Mouse (Mus musculus) liver, embryonic 15.5 days (tissue): Measurements from ENCODE around the gene Hat1. TPM values are rescaled to one million over a fixed set of nuclear protein-coding genes. Genes with fewer than 3 reads are reported as not detected.

ENCODE experiments used
- ATAC-seq: fragments of 200-750 bp; cut with Nextera tagmentation; 2 replicates; pipeline ENCODE4 v1.8.0; 2017; ENCODE audit warnings: moderate number of reproducible peaks, mild to moderate bottlenecking, moderate library complexity; ENCODE audit not compliant: insufficient read depth
- H3K27ac ChIP-seq: fragments of 300-500 bp; sonication (generic); replicated peaks from 2 replicates; pipeline ENCODE4 v1.5.1; 2015; ENCODE audit warnings: mild to moderate bottlenecking, inconsistent platforms
- H3K27me3 ChIP-seq: fragments of 300-500 bp; sonication (generic); 2 replicates; pipeline ENCODE4 v1.6.1; 2015; ENCODE audit warnings: mild to moderate bottlenecking, inconsistent platforms
- H3K36me3 ChIP-seq: fragments of 300-500 bp; sonication (generic); replicated peaks from 2 replicates; pipeline ENCODE4 v1.6.1; 2015; ENCODE audit warnings: moderate library complexity, mild to moderate bottlenecking, inconsistent platforms
- H3K4me1 ChIP-seq: fragments of 300-500 bp; sonication (generic); replicated peaks from 2 replicates; pipeline ENCODE4 v1.6.1; 2015; ENCODE audit warnings: inconsistent platforms
- H3K4me2 ChIP-seq: fragments of 300-500 bp; sonication (generic); 2 replicates; pipeline ENCODE4 v1.6.1; 2015; ENCODE audit warnings: moderate library complexity, mild to moderate bottlenecking, inconsistent platforms
- H3K4me3 ChIP-seq: fragments of 300-500 bp; sonication (generic); replicated peaks from 2 replicates; pipeline ENCODE4 v1.5.1; 2015; ENCODE audit warnings: mild to moderate bottlenecking, inconsistent platforms
- H3K9ac ChIP-seq: fragments of 300-500 bp; sonication (generic); 2 replicates; pipeline ENCODE4 v1.6.1; 2015; ENCODE audit warnings: moderate library complexity, mild to moderate bottlenecking, inconsistent platforms
- H3K9me3 ChIP-seq: fragments of 300-500 bp; sonication (generic); replicated peaks from 2 replicates; pipeline ENCODE4 v1.6.1; 2016; ENCODE audit warnings: inconsistent platforms
- WGBS: fragments of 180-500 bp; shearing (Covaris S2); methylation state at CpG from one replicate; pipeline ENCODE4 v1.1.7; 2015; ENCODE audit warnings: mixed read lengths; ENCODE audit not compliant: insufficient replicate concordance; 5-methylcytosine and 5-hydroxymethylcytosine counted together
- polyA plus RNA-seq: library from polyadenylated mRNA; unstranded; fragments of >200 nt; fragmentation: Nextera tagmentation; extraction: Ambion mirVana; gene quantifications from 2 replicates; pipeline ENCODE4 v1.2.1, GENCODE M21; 2015

The Hat1 gene
- polyA plus RNA-seq, 1 experiment from 2014 or later: 107 TPM

DNA sequence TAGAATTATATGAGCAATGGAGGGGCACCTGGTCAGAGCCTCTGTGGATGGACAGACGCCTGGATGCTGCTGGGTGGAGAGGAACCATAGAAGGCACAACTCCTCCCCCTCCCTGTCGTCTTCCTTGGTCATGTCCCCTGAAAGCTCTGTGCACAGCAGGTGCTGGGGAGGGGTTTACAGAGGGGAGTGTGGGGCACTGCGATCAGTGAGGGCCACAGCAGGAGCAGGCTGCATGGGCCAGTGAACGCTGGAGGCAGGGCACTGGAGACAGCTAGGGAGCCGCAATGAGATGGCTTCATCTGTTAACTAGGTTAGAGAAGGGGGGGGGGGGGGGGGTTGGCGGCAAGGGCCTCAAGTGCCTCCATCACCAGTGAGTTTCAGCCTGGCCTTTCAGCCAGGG lies 77.3 kb downstream of the Hat1 start:
- Histone ChIP-seq H3K36me3 (no peaks in the 10 kb centered on the region), H3K9me3 (no peaks in the 10 kb centered on the region), H3K4me1 (peaks cover 77% of the 10 kb centered on the region), H3K27me3 (no peaks in the 10 kb centered on the region), H3K27ac (no peak overlapping the region), H3K4me2 (no peak overlapping the region), H3K9ac (no peak overlapping the region), H3K4me3 (no peak overlapping the region)
- no peak for ATAC-seq
- 46% methylated on average over 5 of the region's 6 CpGs for WGBS

DNA sequence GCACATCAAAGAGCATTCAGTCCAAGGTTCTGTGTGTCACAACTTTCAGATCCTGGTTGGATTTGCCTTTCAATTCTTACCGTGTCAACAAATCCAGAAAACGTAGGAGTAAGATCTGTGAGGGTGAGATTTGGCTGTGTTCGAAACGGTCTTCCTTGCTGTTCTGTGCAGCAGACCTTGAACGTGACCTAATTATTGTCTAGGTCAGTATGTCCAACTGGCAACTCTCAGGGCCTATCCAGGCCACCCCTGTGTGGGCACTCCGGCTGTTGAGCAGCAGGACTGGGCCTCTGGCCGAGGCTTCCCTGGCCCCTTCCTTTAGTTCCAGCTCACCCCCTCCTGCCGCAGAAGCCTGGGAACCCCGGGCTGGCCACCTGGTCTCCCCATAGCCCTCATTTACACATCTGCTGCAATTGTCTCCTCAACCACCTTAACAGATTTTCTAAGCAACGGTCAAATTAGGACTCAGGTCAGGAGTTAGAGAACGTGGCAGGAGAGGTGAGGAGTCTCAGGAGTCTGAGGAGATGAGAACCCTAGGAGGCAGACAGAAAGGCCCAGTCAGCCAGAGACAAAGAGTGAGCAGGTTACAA lies 78.2 kb downstream of the Hat1 start:
- no peak overlapping the region for H3K4me3 ChIP-seq
- H3K9me3 ChIP-seq: no peaks in the 10 kb centered on the region
- 70% methylated on average over 11 of the region's 11 CpGs for WGBS
- no peaks in the 10 kb centered on the region for H3K36me3 ChIP-seq
- no peak for ATAC-seq
- peak overlapping the region; percentile 1; the same call in 1 of the 2 replicates for H3K27ac ChIP-seq
- H3K9ac ChIP-seq: no peak overlapping the region
- H3K27me3 ChIP-seq: no peaks in the 10 kb centered on the region
- no peak overlapping the region for H3K4me2 ChIP-seq
- H3K4me1 ChIP-seq: peaks cover 76% of the 10 kb centered on the region

DNA sequence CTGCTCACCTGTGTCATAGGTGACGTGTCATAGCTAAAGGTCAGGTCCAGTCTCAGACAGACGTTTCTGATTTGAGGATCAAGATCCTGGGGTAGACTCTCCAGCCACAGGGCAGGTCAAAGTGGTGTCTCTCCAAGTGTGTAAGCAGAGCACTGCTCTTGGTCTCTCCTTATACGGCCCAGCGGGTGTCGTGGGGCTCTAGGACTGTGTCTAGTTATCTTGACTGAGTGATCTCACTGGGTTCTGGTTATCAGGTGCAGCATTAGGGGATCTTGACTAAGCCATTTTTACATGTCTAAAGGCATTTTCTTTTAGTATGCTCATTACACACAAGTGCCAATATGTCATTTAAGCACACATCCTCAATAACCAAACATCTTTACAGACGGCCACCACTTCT lies 82.3 kb downstream of the Hat1 start:
- peaks cover 51% of the 10 kb centered on the region for H3K4me1 ChIP-seq
- H3K27ac ChIP-seq: no peak overlapping the region
- H3K4me2 ChIP-seq: no peak overlapping the region
- no peak overlapping the region for H3K4me3 ChIP-seq
- ATAC-seq: peak; percentile 72; the same call in 1 of the 2 replicates
- no peak overlapping the region for H3K9ac ChIP-seq
- H3K36me3 ChIP-seq: no peaks in the 10 kb centered on the region
- H3K9me3 ChIP-seq: no peaks in the 10 kb centered on the region
- 50% methylated on average over 6 of the region's 6 CpGs for WGBS
- H3K27me3 ChIP-seq: no peaks in the 10 kb centered on the region

DNA sequence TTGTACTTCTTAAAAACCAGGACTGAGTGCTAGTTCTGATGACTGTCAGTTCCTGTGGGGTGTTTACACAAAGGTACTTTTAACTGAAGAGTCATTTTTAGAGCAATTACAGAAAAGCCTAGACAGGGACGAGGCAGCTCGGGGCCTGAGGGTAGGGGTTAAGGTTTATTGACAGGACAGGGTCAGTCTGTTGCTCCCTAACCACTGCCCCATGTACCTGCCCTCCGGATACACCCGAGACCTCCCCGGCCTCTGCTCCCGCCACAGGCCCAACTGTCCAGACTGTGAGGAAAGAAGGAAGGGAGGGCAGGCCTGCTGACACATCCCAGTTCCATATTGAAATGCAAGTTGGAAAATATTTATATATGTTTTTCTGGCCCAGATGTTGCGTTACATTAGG lies 85.1 kb downstream of the Hat1 start:
- Histone ChIP-seq H3K36me3 (no peaks in the 10 kb centered on the region; the same call in 1 of the 2 replicates), H3K4me2 (no peak overlapping the region), H3K9ac (no peak overlapping the region), H3K27ac (no peak overlapping the region), H3K4me1 (peaks cover 35% of the 10 kb centered on the region), H3K9me3 (no peaks in the 10 kb centered on the region), H3K4me3 (no peak overlapping the region), H3K27me3 (no peaks in the 10 kb centered on the region)
- ATAC-seq: no peak
- 73% methylated on average over 7 of the region's 7 CpGs for WGBS

DNA sequence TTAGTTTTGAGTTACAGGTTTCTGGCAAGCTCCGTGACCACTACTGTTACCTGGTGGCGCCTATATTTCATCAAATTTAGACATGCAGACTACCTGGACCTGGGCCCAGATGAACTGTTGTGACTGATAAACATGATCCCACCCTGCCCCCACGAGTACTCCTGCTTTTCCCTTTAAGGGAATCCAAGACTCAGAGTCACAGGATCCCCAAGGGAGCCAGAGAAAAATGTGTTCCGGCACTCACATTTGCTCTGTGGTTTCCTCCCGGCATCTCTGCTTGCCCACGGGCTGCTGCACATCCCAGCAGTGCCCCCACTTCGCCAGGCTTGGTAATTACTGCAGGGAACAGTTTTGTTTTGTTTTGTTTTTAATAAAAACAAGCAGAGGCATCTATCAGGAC lies 85.6 kb downstream of the Hat1 start:
- no peak overlapping the region for H3K27ac ChIP-seq
- H3K4me3 ChIP-seq: no peak overlapping the region
- no peak overlapping the region for H3K9ac ChIP-seq
- 62% methylated on average over 7 of the region's 7 CpGs for WGBS
- no peaks in the 10 kb centered on the region; the same call in 1 of the 2 replicates for H3K36me3 ChIP-seq
- H3K9me3 ChIP-seq: no peaks in the 10 kb centered on the region
- ATAC-seq: no peak
- H3K27me3 ChIP-seq: no peaks in the 10 kb centered on the region
- peaks cover 35% of the 10 kb centered on the region for H3K4me1 ChIP-seq
- H3K4me2 ChIP-seq: no peak overlapping the region

DNA sequence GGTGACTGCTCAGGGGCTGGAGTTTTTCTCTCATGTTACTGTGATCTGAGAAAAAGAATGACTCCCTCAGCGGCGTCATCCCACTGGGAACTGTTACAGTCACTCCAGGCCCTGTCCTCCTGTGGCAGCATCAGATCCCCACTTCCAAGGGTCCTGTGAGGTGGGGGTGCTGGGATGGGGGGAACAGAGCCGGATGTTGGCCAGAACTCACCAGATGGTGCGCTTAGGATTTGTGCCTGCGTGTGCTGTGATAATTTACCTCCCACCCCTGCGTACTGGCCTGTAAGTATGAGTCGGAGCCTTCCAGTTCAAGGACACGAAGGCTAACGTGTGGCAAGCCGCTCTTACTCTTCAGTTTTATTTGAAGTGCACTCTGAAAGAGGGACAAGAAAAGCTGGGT lies 86.6 kb downstream of the Hat1 start:
- Histone ChIP-seq H3K4me2 (no peak overlapping the region), H3K27ac (no peak overlapping the region), H3K27me3 (no peaks in the 10 kb centered on the region), H3K4me1 (peaks cover 28% of the 10 kb centered on the region), H3K36me3 (no peaks in the 10 kb centered on the region; the same call in 1 of the 2 replicates), H3K4me3 (no peak overlapping the region), H3K9ac (no peak overlapping the region), H3K9me3 (no peaks in the 10 kb centered on the region)
- WGBS: 77% methylated on average over 10 of the region's 10 CpGs
- no peak for ATAC-seq

DNA sequence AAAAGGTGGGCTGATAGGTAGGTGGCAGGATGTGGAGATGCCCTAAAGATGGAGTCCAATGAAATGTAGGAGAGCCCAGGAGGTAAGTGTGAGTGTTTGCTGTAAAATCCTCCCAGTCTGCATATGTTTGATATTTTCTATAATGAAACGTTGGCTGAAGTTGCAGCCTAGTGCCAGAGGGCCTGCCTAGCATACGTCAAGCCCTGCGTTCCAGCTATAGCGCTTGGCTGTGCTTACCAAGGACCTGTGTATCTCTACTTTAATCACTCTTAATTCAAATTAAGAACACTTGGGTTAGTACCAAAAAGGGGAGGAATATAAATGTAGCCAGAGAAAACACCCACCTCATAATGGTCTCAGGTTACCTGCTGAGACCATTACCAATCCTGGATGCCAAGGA lies 87.0 kb downstream of the Hat1 start:
- Histone ChIP-seq H3K27me3 (no peaks in the 10 kb centered on the region), H3K4me3 (no peak overlapping the region)

DNA sequence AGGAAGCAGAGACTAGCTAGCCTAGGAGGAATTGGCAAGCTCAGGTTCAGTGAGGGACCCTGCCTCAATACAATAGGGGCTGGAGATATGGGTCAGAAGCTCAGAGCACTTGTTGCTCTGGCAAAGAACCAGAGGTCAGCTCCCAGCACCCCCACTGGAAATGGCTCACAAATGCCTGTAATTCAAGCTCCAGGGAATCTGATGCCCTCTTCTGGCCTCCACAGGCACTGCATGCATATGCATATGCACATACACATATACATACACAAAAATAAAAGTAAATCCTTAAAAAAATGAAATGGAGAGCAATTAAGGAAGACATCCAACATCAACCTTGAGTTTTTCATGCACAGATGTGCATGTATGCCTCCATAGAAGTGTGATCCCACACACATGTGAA lies 89.0 kb downstream of the Hat1 start:
- ATAC-seq: no peak
- no peak overlapping the region for H3K4me2 ChIP-seq
- H3K27me3 ChIP-seq: no peaks in the 10 kb centered on the region
- H3K4me3 ChIP-seq: no peak overlapping the region
- H3K4me1 ChIP-seq: peaks cover 17% of the 10 kb centered on the region
- no peaks in the 10 kb centered on the region for H3K9me3 ChIP-seq
- no peaks in the 10 kb centered on the region; the same call in 1 of the 2 replicates for H3K36me3 ChIP-seq
- H3K27ac ChIP-seq: no peak overlapping the region
- H3K9ac ChIP-seq: no peak overlapping the region

More for the DNA sequence above, 87.0 kb downstream of the Hat1 start:
- peaks cover 23% of the 10 kb centered on the region for H3K4me1 ChIP-seq
- WGBS: 89% methylated on average over 4 of the region's 4 CpGs
- no peak overlapping the region for H3K27ac ChIP-seq
- H3K4me2 ChIP-seq: no peak overlapping the region
- ATAC-seq: no peak
- no peaks in the 10 kb centered on the region for H3K9me3 ChIP-seq
- H3K9ac ChIP-seq: no peak overlapping the region
- H3K36me3 ChIP-seq: no peaks in the 10 kb centered on the region; the same call in 1 of the 2 replicates

DNA sequence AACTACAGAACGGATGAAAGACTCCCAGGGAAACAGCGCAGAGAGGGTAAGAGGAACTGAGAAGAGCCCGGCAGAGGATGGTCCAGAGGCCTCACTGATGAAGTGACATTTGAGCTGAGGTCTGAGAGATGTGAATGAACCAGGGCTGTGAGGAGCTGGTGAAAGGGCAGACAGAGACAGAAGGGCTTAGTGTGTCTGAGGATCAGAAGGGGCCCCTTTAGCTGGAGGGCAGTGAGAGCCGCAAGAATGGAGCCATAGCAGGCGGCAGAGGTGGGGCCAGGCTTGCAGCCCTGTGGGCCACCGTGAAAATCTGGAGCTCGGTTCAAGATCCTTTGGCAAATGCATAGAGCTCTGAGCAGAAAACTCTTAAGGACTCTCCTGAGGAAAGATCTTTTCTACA lies 91.2 kb downstream of the Hat1 start:
- 65% methylated on average over 7 of the region's 7 CpGs for WGBS
- H3K27me3 ChIP-seq: no peaks in the 10 kb centered on the region
- H3K4me1 ChIP-seq: peaks cover 5% of the 10 kb centered on the region; the same call in 1 of the 2 replicates
- ATAC-seq: no peak
- no peak overlapping the region for H3K4me3 ChIP-seq
- no peaks in the 10 kb centered on the region; the same call in 1 of the 2 replicates for H3K36me3 ChIP-seq
- no peak overlapping the region for H3K4me2 ChIP-seq
- H3K9me3 ChIP-seq: no peaks in the 10 kb centered on the region
- no peak overlapping the region for H3K27ac ChIP-seq
- no peak overlapping the region for H3K9ac ChIP-seq

DNA sequence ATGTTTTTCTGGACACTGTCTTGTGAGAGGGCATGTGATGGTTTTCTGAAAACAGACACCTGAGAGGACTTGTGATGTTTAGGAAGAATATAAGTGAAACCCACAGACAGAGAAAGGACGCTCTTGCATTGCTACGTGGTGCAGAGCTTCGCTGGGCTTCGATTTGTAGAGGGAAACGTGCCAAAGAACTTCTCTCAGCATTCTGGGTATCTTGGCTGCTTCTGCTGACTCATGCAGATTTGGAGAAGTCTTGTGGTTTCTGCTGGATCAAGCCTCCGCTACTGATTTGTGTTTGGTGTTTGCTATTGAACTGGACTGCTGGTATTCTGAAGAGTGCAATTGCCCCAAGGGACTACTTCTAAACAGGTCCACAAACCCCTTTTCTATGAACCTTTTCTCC lies 93.1 kb downstream of the Hat1 start:
- Histone ChIP-seq H3K27ac (no peak overlapping the region), H3K4me1 (0 out of 2 replicates have a peak, but pooled peaks cover 5% of the 10 kb centered on the region), H3K36me3 (no peaks in the 10 kb centered on the region; the same call in 1 of the 2 replicates), H3K9me3 (no peaks in the 10 kb centered on the region), H3K4me2 (no peak overlapping the region), H3K27me3 (no peaks in the 10 kb centered on the region), H3K9ac (no peak overlapping the region), H3K4me3 (no peak overlapping the region)
- ATAC-seq: no peak
- WGBS: 36% methylated on average over 6 of the region's 6 CpGs

DNA sequence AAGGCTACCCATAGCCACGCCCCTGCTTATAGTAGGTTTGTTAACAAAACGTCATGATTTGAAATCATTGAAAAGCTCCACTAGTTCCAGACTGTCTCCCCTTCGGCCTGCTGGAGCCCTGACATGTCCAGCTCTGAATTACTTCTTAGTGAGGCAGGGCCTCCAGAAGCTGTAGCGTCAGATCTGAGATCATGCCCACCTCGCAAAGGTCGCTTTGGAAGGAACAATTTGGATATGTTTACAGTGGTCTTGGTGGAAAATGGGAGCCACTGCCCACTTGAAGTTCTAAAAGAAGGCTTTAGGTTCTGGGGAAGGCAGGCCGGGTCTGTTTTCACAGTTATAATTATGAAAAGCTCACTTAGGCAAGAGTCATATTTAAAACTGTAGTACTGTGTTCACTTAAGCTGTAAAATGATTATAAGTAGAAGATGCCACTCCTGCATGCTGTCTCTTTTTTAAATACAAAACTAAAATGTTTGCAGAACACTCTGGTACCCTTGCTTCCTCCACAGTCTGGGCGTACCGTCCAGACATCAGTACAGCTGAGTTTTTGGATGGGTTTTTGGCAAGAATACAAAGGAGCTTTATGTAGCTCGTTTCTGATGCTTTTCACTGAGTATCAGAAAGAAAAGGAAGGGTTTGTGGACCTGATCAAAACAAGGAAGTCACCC lies 94.4 kb downstream of the Hat1 start:
- no peak for ATAC-seq
- 72% methylated on average over 10 of the region's 10 CpGs for WGBS
- H3K4me1 ChIP-seq: 0 out of 2 replicates have a peak, but pooled peaks cover 5% of the 10 kb centered on the region
- H3K27ac ChIP-seq: no peak overlapping the region
- no peaks in the 10 kb centered on the region for H3K9me3 ChIP-seq
- H3K4me2 ChIP-seq: no peak overlapping the region
- no peak overlapping the region for H3K4me3 ChIP-seq
- H3K36me3 ChIP-seq: no peaks in the 10 kb centered on the region
- H3K9ac ChIP-seq: no peak overlapping the region
- H3K27me3 ChIP-seq: no peaks in the 10 kb centered on the region

DNA sequence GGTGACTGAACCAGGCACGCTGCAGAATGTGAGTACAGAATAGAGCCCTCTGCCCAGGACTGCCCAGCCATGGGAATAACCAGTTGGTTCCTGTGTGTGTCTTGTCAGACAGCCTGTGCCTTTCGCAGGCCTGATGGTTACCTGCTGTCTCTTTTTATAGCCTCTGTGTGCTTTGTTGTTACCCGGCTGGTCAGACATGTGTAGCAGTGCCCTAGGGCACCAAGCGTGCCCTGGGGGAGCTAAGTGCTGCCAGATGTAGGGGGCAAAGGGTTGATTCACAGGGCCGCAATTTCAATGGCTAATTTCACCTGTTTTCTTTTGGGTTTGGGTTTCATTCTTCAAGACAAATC lies 94.9 kb downstream of the Hat1 start:
- Histone ChIP-seq H3K4me1 (0 out of 2 replicates have a peak, but pooled peaks cover 5% of the 10 kb centered on the region), H3K27me3 (no peaks in the 10 kb centered on the region), H3K9me3 (no peaks in the 10 kb centered on the region), H3K4me2 (no peak overlapping the region), H3K27ac (no peak overlapping the region), H3K9ac (no peak overlapping the region), H3K4me3 (no peak overlapping the region), H3K36me3 (no peaks in the 10 kb centered on the region)
- ATAC-seq: no peak
- 61% methylated on average over 5 of the region's 5 CpGs for WGBS
